In the genomic region with DNA sequence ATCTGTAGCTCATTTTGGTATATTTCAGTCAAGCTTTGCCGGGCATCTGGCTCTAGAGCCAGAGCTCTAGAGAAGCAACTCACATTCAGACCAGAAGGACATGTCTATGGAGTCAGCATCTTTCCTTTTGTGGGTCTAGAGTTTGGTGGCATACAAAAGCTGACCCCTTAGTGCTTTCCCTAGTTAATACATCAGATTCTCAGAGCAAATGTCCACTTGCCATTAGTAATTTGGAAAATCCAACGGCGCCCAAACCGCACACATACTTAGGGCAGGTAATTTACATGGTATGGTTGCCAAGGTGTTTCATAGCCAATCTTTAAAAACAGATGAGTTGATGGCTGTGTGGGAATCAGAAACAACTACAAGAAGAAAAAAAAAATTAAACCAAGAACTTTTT, we compare ENCODE assay signal across 10 mouse cellular contexts. TPM values are rescaled to one million over a fixed set of nuclear protein-coding genes. Genes with fewer than 3 reads are reported as not detected.
A peak's percentile ranks its signal among the peaks of the same experiment; 100 is the strongest.
DNase-seq lines count a peak whose midpoint lies in the region; ATAC-seq and TF ChIP-seq lines count a peak whose summit lies in the region.
"Had no signal": no experiment of that assay in that cellular context is flagged by ENCODE, and none has a peak within 500 bp of the region (broad histone marks: within the 10 kb centered on the region; RNA-seq: fewer than 3 reads in every experiment).

No protein-coding gene starts in this region.

- no peak for ATAC-seq in kidney, embryonic 16.5 days (ENCODE audit: low FRiP score, low TSS enrichment)
- no peak for ATAC-seq in intestine, embryonic 15.5 days
- no peak for ATAC-seq in midbrain, postnatal 0 days (ENCODE audit: low FRiP score)

- WGBS in kidney, embryonic 16.5 days = 84% methylated on average over 4 of the region's 4 CpGs
- WGBS in intestine, embryonic 15.5 days = 71% methylated on average over 4 of the region's 4 CpGs
- WGBS in midbrain, postnatal 0 days = 95% methylated on average over 4 of the region's 4 CpGs

- DNase-seq in kidney, postnatal 4 days = no peak
- no peak for DNase-seq in midbrain, postnatal 0 days (ENCODE audit: low spot score)
- DNase-seq in cerebellum, adult 8-10 months = no peak
- DNase-seq in left cerebral cortex, postnatal 36 days (ENCODE audit: low spot score in 2 of 2) = no peak
- DNase-seq in thymus, adult 18-20 months = no peak
- DNase-seq: spleen, adult 18-20 months had no signal

- peak overlapping the region; percentile 94 for H3K27ac ChIP-seq in kidney, embryonic 16.5 days (ENCODE audit: low read length)
- peak overlapping the region; percentile 86 for H3K27ac ChIP-seq in embryonic fibroblast, embryonic 13.5 days (ENCODE audit: insufficient read depth, low read length)
- H3K27ac ChIP-seq in intestine, embryonic 15.5 days = peak overlapping the region; percentile 97
- H3K27ac ChIP-seq in midbrain, postnatal 0 days (ENCODE audit: low read depth, low read length) = no peak overlapping the region

- intact Hi-C loops in left cerebral cortex, postnatal 36 days (cut with DNase I) = no loop called here

- peaks cover 17% of the 10 kb centered on the region for H3K4me1 ChIP-seq in kidney, embryonic 16.5 days (ENCODE audit: insufficient read depth, low read length)
- peaks cover 5% of the 10 kb centered on the region; the same call in 1 of the 2 replicates for H3K4me1 ChIP-seq in embryonic fibroblast, embryonic 13.5 days (ENCODE audit: control insufficient read depth, insufficient read depth, low read length)
- 0 out of 2 replicates have a peak, but pooled peaks cover 11% of the 10 kb centered on the region for H3K4me1 ChIP-seq in intestine, embryonic 15.5 days (replicated peaks)
- peaks cover 6% of the 10 kb centered on the region; the same call in 1 of the 2 replicates for H3K4me1 ChIP-seq in midbrain, postnatal 0 days (ENCODE audit: insufficient read depth, low read length)

- no peaks in the 10 kb centered on the region for H3K27me3 ChIP-seq in kidney, embryonic 16.5 days (ENCODE audit: insufficient read depth, low read length)
- no peaks in the 10 kb centered on the region for H3K27me3 ChIP-seq in intestine, embryonic 15.5 days (replicated peaks)
- H3K27me3 ChIP-seq in midbrain, postnatal 0 days (ENCODE audit: insufficient read depth, low read length) = no peaks in the 10 kb centered on the region

- no peaks in the 10 kb centered on the region for H3K9me3 ChIP-seq in kidney, embryonic 16.5 days (ENCODE audit: low read length)
- no peaks in the 10 kb centered on the region for H3K9me3 ChIP-seq in intestine, embryonic 15.5 days
- H3K9me3 ChIP-seq in midbrain, postnatal 0 days (ENCODE audit: low read length) = no peaks in the 10 kb centered on the region

- peak overlapping the region; percentile 74; the same call in 1 of the 2 replicates for H3K9ac ChIP-seq in kidney, embryonic 16.5 days (replicated peaks; ENCODE audit: low read length)
- 0 out of 2 replicates have a peak overlapping the region, but pooled peaks have one; percentile 17 for H3K9ac ChIP-seq in intestine, embryonic 15.5 days
- H3K9ac ChIP-seq in midbrain, postnatal 0 days (replicated peaks; ENCODE audit: low read length, poor library complexity, severe bottlenecking) = no peak overlapping the region

- H3K4me3 ChIP-seq in kidney, embryonic 16.5 days (ENCODE audit: low read length) = peak overlapping the region; percentile 52
- H3K4me3 ChIP-seq in embryonic fibroblast, embryonic 13.5 days (ENCODE audit: insufficient read depth, low read length) = peak overlapping the region; percentile 58
- peak overlapping the region; percentile 56 for H3K4me3 ChIP-seq in intestine, embryonic 15.5 days (replicated peaks)
- peak overlapping the region; percentile 40; the same call in 1 of the 2 replicates for H3K4me3 ChIP-seq in midbrain, postnatal 0 days (ENCODE audit: low read depth, low read length)

- TF ChIP-seq POLR2A in embryonic fibroblast, embryonic 13.5 days (IDR thresholded peaks at IDR 0.05; ENCODE audit: low read depth, low read length) = no peak; the same call in 1 of the 2 replicates

- no peak for TF ChIP-seq CTCF in embryonic fibroblast, embryonic 13.5 days (IDR thresholded peaks at IDR 0.05; ENCODE audit: borderline replicate concordance, insufficient read depth, low read length)
- no peak for TF ChIP-seq CTCF in midbrain, postnatal 0 days (IDR thresholded peaks at IDR 0.05)

- peak overlapping the region; percentile 58 for H3K4me2 ChIP-seq in kidney, embryonic 16.5 days (replicated peaks; ENCODE audit: low read depth, low read length)
- peak overlapping the region; percentile 74 for H3K4me2 ChIP-seq in intestine, embryonic 15.5 days (replicated peaks)
- H3K4me2 ChIP-seq in midbrain, postnatal 0 days (ENCODE audit: low read depth, low read length, poor library complexity, severe bottlenecking) = peak overlapping the region; percentile 84; the same call in 1 of the 2 replicates

- H3K36me3 ChIP-seq in kidney, embryonic 16.5 days (ENCODE audit: insufficient read depth, low read length) = peaks cover 5% of the 10 kb centered on the region; the same call in 1 of the 2 replicates
- no peaks in the 10 kb centered on the region for H3K36me3 ChIP-seq in intestine, embryonic 15.5 days
- H3K36me3 ChIP-seq in midbrain, postnatal 0 days (ENCODE audit: insufficient read depth, low read length) = no peaks in the 10 kb centered on the region

RNA-seq across cellular contexts. Expression of a gene that starts 1.2 kb away (rescaled TPM):
- 28.6 and 32.4 TPM in 2 replicates for polyA plus RNA-seq in kidney, embryonic 16.5 days (2015; fragmentation: Nextera tagmentation; extraction: Ambion mirVana)
- polyA plus RNA-seq in embryonic fibroblast, embryonic 13.5 days (2011; ENCODE audit: insufficient read length, low read depth, missing spikeins) = 22.0 and 36.8 TPM in 2 replicates
- 18.8 and 20.3 TPM in 2 replicates for polyA plus RNA-seq in intestine, embryonic 15.5 days (2015; fragmentation: Nextera tagmentation; extraction: Ambion mirVana)
- 5.0 and 6.8 TPM in 2 replicates for total RNA-seq in midbrain, postnatal 0 days (2014; rRNA removed)
- polyA plus RNA-seq in midbrain, postnatal 0 days (2015; fragmentation: Nextera tagmentation; extraction: Ambion mirVana) = 4.9 and 5.1 TPM in 2 replicates
- 1 to 10 TPM; 2.8 to 3.2 TPM for total RNA-seq in left cerebral cortex, postnatal 36 days (2021)
- polyA plus RNA-seq: erythroblast, embryonic 14.5 days had no signal
